Mouse (Mus musculus) ES-E14 (cell line): Measurements from ENCODE around the gene Uaca.

Source experiments
- CHD2 ChIP-seq: IDR thresholded peaks from 2 replicates; pipeline ENCODE4 v1.6.1; 2014; ENCODE audit warnings: mild to moderate bottlenecking, low read depth, low read length, inconsistent platforms
- HCFC1 ChIP-seq: IDR thresholded peaks from 2 replicates; pipeline ENCODE4 v1.6.1; 2012; ENCODE audit warnings: low read length, inconsistent platforms, borderline replicate concordance; ENCODE audit not compliant: insufficient read depth
- MAFK ChIP-seq: IDR thresholded peaks from 2 replicates; pipeline ENCODE4 v1.6.1; 2014; ENCODE audit warnings: mild to moderate bottlenecking, low read depth, low read length, inconsistent platforms; ENCODE audit not compliant: insufficient read depth
- ZC3H11A ChIP-seq: IDR thresholded peaks from 2 replicates; pipeline ENCODE4 v1.6.1; 2012; ENCODE audit warnings: low read depth, mild to moderate bottlenecking, inconsistent platforms, low read length, borderline replicate concordance
- ZNF384 ChIP-seq: IDR thresholded peaks from 2 replicates; pipeline ENCODE4 v1.6.1; 2012; ENCODE audit warnings: low read depth, low read length, inconsistent platforms

GRCm38 (mm10) chr9:60746561-60746960 is 47.8 kb upstream of the Uaca start:
- TF ChIP-seq MAFK = no peak
- TF ChIP-seq HCFC1 = no peak
- TF ChIP-seq ZNF384 = no peak
- no peak for TF ChIP-seq ZC3H11A
- TF ChIP-seq CHD2 = no peak
